Mouse (Mus musculus) regulatory T cell (primary cell): Measurements from ENCODE around the gene Psmd1.

ENCODE experiments used
- in situ Hi-C: fragments of 300-600 bp; cut with MboI, MseI; formaldehyde crosslinking; loops from one replicate; pipeline ENCODE4 v1.15.1; 2025; ENCODE audit warnings: high pct_unique_total_duplicates

Psmd1 gene

DNA sequence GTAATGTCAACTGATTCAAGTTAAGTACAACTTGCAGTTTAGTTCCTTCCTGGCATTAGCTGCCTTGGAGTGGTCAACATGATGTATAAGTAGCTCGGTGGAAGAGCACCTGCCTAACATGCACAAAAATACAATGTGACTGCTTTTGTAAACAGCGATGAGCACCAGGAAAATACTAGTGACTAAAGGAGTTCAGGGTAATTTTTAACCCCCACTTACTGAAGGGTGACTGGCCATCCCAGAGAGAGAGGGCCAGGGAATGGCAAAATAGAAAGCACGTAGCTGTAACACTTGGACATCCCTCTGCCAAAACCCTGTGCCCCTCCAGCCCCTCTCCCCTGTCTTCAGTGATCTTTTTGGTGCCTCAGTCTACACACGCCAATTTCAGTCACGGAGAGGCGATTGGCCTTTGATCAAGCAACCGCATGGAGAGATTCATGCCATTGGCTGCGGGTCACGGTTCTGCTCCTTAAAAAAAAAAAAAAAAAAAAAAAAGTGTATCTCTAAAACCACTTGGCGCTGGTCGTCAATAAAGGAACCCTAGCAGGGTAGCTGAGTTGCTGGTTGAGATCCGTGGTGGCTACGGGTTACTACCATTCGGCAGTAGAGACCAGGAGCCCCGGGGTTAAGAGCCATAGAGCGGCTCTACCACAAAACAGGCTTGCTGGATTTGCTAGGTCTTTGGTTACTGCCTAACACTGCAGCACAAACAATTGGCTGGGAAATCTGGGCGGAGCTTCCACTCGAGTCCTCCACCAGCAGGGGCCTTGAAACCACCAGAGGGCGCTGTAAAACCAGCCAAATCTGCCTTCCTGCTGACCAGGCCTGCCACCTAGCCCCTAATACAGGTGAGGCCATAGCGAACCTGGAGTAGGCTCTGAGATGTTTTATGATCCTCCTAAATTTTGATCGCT, 5.1 kb upstream of the Psmd1 start:
- in situ Hi-C loops = no loop called here

DNA sequence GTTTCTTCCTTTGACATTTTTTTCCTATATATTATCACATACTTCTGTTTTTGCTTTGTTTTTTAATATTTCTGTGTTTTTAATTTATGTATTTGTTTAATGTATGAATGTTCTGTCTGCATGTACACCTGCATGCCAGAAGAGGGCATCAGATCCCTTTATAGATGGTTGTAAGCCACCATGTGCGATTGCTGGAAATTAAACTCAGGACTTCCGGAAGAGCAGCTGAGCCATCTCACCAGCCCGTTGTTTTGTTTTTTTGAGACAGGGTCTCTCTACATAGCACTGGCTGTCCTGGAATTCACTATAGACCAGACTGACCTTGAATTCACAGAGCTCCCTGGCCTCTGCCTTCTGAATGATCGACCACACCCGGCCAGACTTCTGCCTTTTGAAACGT, 1.7 kb upstream of the Psmd1 start:
- in situ Hi-C loops = no loop called here

DNA sequence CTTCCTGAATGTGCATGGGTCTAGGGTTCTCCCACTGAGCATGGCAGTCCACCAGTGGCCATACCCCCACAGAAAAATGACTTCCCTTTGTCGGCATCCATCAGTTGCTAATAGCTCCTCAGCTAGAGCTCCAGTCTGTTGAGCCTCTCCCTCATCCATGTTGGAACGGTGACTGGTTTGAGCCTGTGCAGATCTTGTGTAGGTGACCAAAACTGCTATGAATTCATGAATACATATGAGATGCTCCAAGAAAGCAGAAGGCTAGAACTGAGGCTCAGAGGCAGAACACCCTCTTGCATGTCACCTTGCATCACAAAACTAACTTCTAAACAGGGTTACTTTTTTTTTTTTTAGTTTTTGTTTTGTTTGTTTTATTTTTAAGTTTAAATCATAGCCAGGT, 12.4 kb downstream of the Psmd1 start:
- in situ Hi-C loops = no loop called here

DNA sequence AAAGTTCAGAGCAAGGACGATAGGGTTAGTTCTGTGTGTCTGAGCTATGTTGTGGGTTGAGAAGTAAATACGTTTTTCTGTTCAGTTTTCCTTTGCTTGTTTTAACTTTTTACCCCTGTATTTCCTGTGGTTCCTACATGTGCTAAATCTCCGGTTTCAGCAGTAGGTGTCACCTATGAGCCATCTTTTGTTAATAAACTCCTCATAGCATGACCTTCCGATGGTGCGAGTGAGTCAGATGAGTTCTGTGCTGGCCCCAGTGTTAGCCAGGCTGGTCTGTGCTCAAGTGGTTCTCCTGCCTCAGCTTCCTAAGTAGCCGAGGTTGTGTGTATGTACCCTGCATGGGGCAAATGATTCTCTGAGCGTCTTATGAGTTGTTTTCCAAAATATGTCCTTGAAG, 30.2 kb downstream of the Psmd1 start:
- in situ Hi-C loops = no loop called here

DNA sequence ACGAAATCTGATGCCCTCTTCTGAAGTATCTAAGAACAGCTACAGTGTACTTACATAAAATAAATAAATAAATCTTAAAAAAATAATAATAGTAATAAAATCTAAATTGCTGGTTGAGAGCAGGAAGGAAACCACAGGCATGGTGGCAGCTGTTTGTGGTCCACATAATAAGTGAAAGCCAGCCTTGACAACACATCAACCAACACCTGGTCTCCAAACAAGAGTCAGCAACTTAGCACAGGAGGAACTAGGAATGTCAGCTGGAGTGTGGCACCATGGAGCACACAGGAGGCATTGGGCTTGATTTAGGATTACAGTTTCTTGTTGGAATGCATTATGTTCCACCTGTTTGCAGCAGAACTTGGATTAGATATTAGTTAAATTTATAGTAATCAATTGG, 40.9 kb downstream of the Psmd1 start:
- in situ Hi-C loops = no loop called here

DNA sequence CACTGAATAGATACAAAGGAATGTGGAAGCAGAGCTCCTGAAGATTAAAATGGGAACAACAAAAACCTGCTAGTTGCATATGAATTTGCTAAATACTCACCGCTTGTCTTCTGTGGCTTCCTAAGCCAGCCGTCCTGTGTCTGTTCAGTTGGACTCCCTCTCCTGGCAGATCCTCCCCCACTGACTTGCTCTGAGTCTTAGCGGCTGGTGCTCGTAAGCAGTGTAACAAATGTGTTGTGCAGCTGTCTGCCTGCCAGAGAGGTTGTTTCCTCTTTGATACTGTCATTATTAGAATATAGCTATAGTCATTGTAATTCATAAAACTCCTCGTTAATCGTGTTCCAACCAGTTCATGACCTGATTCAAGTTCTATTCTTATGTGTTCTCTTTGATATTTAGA, 47.6 kb downstream of the Psmd1 start, which contains the start of gene Htr2b:
TSS of gene Htr2b (minus strand) at position 192 of the 400 bp plus-strand sequence.
- in situ Hi-C loops = no loop called here

DNA sequence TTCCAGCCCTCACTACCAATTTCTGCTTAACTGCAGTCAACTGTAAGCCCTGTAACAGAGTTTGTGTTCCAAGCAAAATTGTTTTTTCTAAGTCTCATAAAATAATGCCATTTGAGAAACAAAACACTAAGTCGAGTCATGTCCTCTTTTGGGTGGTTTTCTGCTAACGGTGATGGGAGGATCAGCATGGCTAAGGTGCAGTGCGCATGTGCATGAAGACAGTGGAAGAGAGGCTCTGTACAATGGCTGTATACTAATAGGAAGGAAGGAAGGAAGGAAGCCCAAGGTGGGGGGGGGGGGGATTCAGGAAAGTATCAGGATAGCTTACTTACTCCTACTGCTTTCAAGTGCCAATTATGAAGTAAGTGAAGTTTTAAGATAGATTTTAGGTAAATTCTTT, 50.0 kb downstream of the Psmd1 start:
- in situ Hi-C loops = no loop called here

DNA sequence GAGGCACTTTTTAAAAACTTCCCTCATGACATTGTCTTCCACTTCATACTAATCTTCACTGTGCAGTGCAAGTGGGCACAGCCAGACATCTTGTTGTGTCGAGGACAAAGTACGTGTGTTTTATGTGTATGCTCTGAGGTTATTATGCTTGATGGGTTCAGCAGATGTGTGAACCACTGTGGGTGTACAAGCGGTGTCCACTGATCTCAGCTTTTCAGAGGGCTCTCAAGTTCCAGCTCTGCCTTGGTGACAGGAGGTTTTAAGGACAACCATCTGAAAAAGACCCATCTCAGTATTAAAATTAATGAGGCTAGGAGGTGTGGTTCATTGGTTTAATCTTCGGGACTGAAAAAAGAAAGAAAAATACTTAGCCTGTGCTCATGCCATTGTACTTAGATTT, 55.4 kb downstream of the Psmd1 start:
- in situ Hi-C loops = loop anchor here (5.0 kb wide), 1 partner anchor 37 kb away; no protein-coding TSS in a partner anchor

DNA sequence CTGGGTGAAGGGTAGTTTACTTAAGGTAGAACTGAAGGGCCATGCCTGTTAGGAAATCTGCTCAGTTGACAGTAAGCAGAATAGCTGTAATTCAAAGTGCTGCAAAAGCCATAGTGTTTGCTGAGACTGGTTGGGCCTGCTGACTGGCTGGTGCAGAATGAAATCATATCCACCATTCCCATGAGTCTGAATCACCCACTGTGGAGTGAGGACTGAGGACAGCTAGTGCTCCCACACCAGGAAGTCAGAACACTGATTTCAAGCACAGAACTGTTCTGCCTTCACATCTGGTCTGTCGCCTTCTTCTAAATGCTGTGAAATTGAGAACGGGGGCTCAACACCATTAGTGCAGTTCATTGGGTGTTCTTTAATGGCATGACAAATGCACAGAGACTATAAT, 61.8 kb downstream of the Psmd1 start:
- in situ Hi-C loops = no loop called here

DNA sequence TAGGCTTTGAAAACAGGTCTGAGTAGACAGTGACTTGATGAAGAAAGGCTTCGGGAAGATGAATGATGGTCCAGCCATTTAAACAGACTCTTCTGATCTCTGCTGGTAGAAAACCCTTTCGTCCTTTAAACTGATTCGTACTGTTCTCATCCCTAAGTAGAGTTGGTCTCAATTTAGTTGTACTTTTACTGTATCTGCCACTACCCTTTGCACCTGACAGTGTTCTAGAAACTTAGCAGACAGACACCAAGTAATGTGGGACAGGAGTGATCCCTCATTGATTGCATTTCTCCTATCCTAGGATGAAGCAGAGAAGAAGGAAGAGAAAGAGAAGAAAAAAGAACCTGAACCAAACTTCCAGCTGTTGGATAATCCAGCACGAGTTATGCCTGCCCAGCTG, 69.2 kb downstream of the Psmd1 start, which contains the start of gene Gm21972:
TSS of gene Gm21972 (plus strand) at position 301 of the 400 bp plus-strand sequence.
- in situ Hi-C loops = no loop called here

DNA sequence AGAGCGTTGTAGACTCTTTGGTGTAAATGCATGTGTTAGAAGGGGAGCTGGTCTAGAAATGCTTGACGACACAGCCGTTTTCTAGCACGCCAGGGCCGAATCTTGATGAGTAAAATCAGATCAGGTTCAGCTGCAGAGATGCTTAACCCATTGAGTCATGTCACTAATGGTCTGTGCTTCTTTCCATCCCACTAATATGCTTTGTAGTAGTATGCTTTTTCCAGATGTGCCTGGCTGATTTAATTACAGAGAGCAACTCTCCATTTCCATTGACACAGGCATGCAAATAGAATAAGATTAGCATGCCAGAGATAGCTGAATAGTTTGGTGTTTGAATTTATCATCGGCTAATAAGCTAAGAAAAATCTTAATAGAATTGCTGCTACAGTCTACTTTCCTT, 71.1 kb downstream of the Psmd1 start:
- in situ Hi-C loops = no loop called here

DNA sequence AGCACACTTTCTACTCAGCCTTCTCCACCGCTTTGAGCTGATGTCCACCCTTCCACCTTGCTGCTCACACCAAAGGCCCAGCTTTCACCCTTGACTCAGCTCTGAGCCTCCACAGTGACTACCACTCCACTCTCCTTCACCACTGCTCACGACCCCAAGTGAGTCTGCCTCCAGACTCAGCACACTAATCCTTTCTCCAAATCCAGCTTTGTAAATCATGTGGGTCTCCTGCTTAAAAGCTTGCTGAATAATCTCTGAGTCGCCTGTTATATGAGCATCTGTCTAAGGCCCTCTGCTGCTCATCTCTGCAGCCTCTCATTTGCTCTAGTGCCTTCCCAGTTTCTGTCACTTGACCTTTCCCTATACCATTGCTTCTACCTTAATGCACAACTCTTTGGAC, 76.9 kb downstream of the Psmd1 start:
- in situ Hi-C loops = no loop called here

DNA sequence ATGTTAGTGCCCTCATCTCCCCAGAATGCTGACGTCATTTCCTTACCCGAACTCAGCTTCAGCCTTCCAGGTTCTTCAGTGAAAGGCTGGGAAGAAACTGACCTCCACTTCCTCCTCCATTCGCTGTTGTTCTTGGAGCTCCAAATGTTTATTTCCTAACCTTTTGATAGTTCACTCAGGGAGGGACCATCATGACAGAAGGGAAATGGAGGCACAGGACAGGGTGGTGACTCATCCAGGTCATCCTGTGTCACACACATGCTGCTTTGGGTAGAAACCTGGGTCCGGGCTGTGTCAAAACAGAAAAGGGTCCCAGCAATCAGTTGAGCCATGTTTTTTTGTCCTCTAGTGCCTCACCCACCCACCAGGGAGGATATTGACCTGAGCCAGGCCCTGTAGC, 79.0 kb downstream of the Psmd1 start:
- in situ Hi-C loops = no loop called here

DNA sequence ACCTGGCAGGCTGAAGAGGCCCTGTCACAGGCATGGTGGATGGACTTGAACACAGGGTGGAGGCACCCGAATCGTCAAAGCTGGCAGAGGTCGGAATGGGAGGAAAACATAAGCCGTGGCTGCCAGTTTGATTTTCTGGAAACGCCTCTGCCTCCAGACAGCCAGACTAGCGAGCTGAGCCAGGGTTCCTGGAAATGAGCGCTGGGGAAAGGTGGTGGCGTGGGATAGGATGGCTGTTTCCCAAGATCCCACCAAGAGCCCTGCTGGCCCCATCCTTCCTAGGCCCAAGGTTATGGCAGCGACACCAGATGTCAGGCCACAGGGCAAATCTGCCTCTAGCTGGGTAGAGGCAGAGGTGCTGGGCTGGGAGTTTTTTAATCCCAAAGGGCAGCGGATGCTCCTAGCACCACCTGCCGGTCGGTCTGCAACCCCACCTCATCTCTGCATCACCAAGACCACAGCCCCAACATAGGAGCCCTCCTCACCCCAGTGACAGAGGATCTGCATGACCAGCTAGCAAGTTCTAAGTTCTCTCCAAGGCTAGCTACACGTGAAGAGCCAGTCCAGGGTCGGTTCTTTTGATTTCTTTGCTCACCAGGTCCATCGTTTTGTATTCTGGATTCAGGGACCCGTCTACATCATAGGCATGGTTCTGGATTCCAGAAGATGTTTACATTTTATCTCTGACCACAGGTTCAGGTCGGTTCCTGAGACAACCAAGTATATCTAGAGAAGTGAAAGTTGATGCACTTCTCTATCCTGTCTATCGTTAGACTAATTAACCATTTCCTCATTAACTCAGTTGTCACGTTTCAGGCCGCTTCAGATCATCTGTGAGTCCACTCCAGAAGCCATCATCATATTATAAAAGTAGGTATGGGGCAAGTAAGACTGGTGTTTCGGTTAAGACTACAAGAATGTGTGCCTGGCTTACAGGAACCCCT, 80.1 kb downstream of the Psmd1 start:
- in situ Hi-C loops = no loop called here

DNA sequence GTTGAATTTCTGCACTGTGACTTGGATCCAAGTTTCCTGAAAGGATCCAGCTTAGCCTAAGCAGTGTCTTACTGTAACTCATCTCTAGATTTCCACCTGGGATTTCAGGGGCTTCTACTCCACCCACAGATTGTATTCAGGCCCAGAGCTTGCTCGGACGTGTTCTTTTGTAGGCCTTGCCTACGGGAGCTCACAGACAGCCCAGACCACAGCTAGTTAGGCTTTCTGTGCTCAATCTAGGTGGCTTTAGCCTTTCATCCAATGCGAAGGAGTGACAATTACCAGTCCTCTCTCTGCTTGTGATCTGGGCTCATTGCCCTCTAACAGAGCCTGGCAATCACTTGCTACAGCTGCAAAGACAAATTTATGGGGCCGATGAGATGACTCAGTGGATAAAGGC, 82.1 kb downstream of the Psmd1 start:
- in situ Hi-C loops = no loop called here

DNA sequence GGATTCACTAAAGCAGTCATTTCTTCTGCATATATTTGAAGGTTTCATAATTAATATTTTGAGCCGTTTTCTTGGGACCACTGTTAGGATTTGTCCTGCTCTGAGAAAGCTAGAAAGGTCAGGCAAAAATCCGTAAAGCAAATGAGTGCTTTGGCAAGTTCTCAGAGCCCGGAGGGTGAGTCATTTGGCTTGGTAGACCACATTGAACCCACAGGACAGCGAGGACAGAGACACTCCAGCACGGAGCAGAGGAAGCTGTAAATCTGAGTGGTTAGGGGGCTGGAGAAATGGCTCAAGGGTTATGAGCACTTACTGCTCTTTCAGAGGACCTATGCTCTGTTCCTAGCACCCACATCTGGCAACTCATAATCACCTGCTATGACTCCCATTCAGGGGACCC, 83.4 kb downstream of the Psmd1 start:
- in situ Hi-C loops = no loop called here

DNA sequence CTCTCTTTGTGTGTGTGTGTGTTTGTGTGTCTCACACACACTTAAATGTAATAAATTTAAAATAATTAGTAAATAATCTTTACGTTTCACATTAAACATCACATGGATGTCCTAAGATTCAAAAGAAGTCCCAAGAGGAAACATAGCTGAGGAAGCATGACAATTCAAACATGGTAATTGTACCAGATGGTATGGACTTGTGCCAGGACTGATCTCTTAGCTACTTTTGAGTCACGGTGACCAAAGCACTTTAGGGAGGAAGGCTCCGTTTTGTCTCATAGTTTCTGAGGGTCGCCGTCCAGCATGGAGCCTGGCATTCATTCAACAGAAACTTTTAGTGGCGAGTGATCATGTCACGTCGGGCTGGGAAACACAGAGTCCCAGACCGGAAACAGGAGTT, 84.0 kb downstream of the Psmd1 start:
- in situ Hi-C loops = no loop called here

DNA sequence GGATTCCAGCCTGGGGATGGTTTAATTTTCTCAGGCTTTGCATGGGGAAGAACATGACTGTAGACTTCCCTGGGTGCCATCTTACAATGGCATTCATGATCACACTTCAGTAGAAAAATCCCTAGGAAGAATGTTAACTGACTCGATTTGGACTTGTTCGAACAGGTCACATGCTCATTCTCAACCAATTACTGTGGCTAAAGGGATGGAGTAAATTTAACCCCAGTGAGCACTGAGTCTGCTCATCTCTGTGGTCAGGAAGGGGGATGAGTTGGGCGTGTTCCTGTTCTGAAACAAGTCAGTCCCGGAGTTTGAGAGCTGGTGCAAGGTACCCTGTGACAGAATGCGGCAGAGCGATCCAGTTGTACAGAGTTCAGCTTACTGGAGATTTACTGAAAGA, 86.7 kb downstream of the Psmd1 start:
- in situ Hi-C loops = no loop called here

DNA sequence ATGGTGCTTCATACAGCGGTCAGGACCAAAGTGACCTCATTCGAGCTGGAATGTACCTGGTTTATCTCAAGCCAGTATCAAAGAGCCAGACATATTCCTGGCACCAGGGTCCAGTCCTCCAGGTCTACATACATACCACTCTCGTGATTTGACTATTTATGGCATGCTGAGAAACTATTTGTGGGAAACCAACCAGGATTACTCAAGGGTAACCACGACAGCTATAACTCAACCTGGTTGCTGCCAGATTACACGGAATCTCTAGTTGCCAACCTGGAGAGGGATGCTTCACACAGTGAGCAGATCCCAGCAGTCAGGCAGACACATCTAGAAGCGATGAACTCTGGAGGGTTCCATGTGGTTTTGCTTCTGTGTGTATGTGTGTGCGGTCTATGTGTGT, 87.2 kb downstream of the Psmd1 start:
- in situ Hi-C loops = no loop called here

DNA sequence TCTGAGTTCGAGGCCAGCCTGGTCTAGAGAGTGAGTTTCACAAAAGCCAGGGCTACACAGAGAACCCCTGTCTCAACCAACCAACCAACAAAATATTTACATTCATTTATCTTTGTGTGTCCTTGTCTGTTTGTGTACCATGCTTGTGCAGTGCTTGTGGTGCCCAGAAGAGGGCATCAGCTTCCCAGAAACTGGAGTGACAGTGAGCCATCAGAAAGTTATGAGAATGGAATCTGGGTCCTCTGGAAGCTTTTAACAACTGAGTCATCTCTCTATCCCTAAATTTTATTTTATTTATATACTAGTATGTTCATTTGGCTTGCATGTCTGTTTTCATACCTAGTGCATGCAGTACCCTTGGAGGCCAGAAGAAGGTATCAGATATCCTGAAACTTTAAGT, 88.4 kb downstream of the Psmd1 start:
- in situ Hi-C loops = no loop called here

DNA sequence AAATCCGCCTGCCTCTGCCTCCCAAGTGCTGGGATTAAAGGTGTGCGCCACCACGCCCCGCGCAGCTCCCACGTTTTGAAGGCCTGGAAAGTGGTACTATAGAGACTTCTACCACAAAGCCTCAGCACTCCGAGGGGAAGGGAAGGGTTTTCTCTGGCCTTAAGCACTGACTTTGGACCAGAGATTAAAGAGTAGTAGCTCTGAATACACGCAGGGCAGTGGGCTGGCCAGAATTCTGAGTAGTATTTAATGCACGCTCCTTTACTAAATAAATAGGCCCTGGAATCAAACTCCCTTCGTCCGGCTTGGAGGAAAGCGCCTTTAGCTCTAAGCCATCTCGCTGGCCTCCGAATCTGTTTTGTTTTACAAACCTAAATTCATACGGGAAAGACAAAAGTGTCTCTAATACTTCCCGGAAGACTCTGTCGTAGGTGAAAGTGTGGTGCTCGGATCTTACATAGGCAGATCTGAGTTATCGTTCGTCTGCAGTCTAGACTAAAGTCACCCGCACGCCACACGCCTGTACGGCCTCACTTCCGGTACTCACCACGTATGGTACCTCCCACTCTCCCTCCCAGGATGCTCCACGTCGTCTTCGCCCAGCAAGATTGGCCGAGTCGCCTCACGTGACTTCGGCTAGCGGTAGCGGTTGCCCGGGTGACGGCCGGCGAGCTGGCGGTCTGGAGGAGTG, 90.1 kb downstream of the Psmd1 start, which contains the start of gene Armc9:
TSS of gene Armc9 (plus strand) at position 648 of the 691 bp plus-strand sequence.
- in situ Hi-C loops = no loop called here

DNA sequence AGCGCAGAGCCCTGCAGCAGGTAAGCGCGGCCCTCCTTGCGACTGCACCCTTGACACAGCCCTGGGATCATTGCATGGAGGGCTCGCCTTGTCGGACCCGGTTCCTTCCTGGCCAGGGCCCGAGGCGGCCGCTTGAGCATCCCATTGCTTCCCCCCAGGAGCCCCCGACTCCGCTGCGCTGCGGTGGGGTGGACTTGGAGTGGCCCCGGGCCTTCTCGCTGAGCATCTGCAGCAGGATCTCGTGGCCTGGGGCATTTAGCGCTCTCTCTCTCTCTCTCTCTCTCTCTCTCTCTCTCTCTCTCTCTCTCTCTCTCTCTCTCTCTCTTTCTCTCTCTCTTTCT, 90.6 kb downstream of the Psmd1 start:
- in situ Hi-C loops = no loop called here
